Mouse (Mus musculus): ENCODE measurements around the gene Hs3st4. TPM values are rescaled to one million over a fixed set of nuclear protein-coding genes. Genes with fewer than 3 reads are reported as not detected.

Gene Hs3st4
- polyA plus RNA-seq, 1 experiment from 2014 or later, result 14.3 TPM

DNA sequence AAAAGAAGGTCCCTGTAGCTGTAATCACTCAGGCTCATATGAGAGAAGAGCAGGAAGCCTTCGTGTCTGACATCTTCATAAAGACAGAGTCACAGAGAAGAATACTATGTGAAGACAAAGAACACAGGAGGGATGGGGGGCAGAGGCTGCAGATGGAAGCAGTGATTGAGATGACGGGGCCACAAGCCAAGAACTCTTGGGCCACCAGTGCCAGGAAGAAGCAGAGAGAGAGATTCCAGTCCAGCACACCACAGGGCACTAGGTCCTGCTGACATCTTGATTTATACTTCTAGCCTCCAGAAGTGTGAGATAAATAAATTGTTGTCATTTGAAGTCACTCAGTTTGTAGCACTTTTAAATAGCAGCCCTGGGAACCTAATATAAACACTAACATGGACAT is 168.2 kb downstream of the Hs3st4 start:
- ATAC-seq (ENCODE audit: low FRiP score, low read depth), result no peak
- WGBS, result 63% methylated on average over 2 of the region's 2 CpGs

DNA sequence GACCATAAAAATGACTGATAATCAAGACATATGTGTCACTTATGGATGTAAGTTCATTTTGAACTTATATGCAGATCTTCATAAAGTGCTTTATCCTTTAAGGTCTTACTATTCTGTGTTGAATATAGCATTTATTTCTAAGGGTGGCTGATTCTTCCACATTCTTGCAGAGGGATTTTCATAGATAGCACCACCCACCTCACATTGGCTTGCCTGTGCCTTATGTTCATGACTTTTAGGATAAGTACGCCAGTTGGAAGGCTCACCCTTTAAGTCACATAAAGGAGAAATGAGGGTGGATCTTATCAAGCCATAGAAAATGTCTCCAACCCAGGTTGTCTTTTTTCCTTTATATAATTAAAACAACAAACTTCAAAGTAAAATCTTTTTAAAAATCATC is 180.6 kb downstream of the Hs3st4 start:
- no peaks in the 10 kb centered on the region for H3K4me1 ChIP-seq (replicated peaks)
- no peaks in the 10 kb centered on the region for H3K36me3 ChIP-seq
- no peaks in the 10 kb centered on the region for H3K9me3 ChIP-seq
- WGBS, result 93% methylated on average over 1 of the region's 1 CpGs
- no peak overlapping the region for H3K4me2 ChIP-seq
- no peak for ATAC-seq (ENCODE audit: low FRiP score, low read depth)
- H3K27ac ChIP-seq (replicated peaks), result no peak overlapping the region
- no peak overlapping the region for H3K4me3 ChIP-seq
- no peak overlapping the region for H3K9ac ChIP-seq
- H3K27me3 ChIP-seq, result no peaks in the 10 kb centered on the region

More for the DNA sequence above, 168.2 kb downstream of the Hs3st4 start:
- Histone ChIP-seq H3K4me2 (no peak overlapping the region), H3K9ac (no peak overlapping the region), H3K4me1 (replicated peaks) (no peaks in the 10 kb centered on the region), H3K36me3 (no peaks in the 10 kb centered on the region), H3K27me3 (no peaks in the 10 kb centered on the region), H3K27ac (replicated peaks) (no peak overlapping the region), H3K9me3 (no peaks in the 10 kb centered on the region), H3K4me3 (no peak overlapping the region)

- Histone ChIP-seq H3K36me3 (no peaks in the 10 kb centered on the region), H3K9ac (no peak overlapping the region), H3K27ac (replicated peaks) (no peak overlapping the region), H3K4me2 (no peak overlapping the region), H3K4me1 (replicated peaks) (no peaks in the 10 kb centered on the region), H3K27me3 (no peaks in the 10 kb centered on the region), H3K9me3 (no peaks in the 10 kb centered on the region), H3K4me3 (no peak overlapping the region)
- WGBS, result 56% methylated on average over 1 of the region's 1 CpGs
- no peak for ATAC-seq (ENCODE audit: low FRiP score, low read depth)
These were observed 183.6 kb downstream of the Hs3st4 start for GRCm38 (mm10) chr7:124166229-124166628.

DNA sequence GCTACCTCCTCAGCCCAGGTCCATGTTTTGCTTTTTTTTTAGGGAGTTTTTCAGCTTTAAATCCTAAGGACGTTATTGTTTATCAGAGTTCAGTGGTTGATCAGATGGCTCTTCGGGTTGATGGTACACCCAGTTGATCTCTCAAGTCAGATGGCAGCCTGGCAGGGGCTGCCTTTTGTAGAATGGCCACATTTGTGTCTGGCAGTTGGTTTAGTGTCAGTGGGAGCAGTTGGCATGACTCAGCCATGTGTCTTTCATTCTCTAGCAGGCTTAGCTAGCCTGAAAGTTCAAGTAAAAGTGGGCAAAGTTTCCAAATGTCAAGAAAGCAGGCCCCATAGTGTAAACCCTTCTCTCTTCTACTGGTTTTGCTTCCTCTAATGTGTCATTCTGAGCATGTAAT is 186.1 kb downstream of the Hs3st4 start:
- H3K4me2 ChIP-seq, result no peak overlapping the region
- no peak for ATAC-seq (ENCODE audit: low FRiP score, low read depth)
- H3K9me3 ChIP-seq, result no peaks in the 10 kb centered on the region
- no peaks in the 10 kb centered on the region for H3K36me3 ChIP-seq
- no peak overlapping the region for H3K4me3 ChIP-seq
- no peak overlapping the region for H3K9ac ChIP-seq
- no peaks in the 10 kb centered on the region for H3K27me3 ChIP-seq
- no peaks in the 10 kb centered on the region for H3K4me1 ChIP-seq (replicated peaks)
- H3K27ac ChIP-seq (replicated peaks), result no peak overlapping the region
- WGBS, result 94% methylated on average over 2 of the region's 2 CpGs

DNA sequence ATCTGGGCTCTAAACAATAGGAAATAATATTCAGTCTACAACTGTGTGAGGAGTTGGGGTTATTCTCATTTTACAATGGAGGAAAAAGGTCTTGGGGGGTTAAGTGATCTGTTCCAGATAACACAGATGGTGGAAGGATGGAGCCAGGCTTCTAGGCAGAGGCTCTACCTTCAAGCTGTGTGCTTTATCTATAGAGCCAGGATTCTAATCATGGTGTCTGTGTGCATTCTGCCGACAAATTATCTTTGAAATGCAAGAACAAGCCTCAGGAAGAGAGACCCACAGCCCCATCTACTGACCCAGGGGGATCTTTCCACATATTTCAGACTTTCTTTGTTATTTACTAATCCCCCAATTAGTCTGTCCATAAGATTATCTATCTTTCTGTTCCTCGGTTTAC is 187.3 kb downstream of the Hs3st4 start:
- H3K4me2 ChIP-seq, result no peak overlapping the region
- ATAC-seq (ENCODE audit: low FRiP score, low read depth), result no peak
- H3K4me1 ChIP-seq (replicated peaks), result no peaks in the 10 kb centered on the region
- no peaks in the 10 kb centered on the region for H3K27me3 ChIP-seq
- 87% methylated on average over 2 of the region's 2 CpGs for WGBS
- no peak overlapping the region for H3K4me3 ChIP-seq
- H3K27ac ChIP-seq (replicated peaks), result no peak overlapping the region
- H3K9ac ChIP-seq, result no peak overlapping the region
- no peaks in the 10 kb centered on the region for H3K36me3 ChIP-seq
- H3K9me3 ChIP-seq, result no peaks in the 10 kb centered on the region

DNA sequence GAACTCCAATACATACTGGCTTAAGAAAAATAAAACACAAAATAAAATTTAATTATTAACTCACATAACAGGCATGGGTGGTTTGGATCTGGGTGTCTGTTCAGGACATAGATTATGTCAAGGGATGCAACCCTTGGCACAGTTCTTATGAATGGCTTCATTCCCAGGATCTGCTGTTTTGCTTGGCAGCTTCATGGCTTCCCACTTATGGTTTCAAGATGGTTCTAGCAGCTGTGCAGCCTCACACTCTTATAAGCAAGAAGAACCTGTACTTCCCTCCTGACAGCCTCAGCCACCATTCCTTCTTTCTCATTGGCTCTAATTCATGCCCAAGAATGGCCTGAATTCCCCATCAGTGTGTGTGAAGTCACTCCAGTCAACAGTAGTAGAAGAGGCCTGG is 189.3 kb downstream of the Hs3st4 start:
- H3K4me2 ChIP-seq, result no peak overlapping the region
- no peak for ATAC-seq (ENCODE audit: low FRiP score, low read depth)
- H3K9me3 ChIP-seq, result no peaks in the 10 kb centered on the region
- no peaks in the 10 kb centered on the region for H3K27me3 ChIP-seq
- no peak overlapping the region for H3K27ac ChIP-seq (replicated peaks)
- no peaks in the 10 kb centered on the region for H3K36me3 ChIP-seq
- no peaks in the 10 kb centered on the region for H3K4me1 ChIP-seq (replicated peaks)
- H3K9ac ChIP-seq, result no peak overlapping the region
- no peak overlapping the region for H3K4me3 ChIP-seq

DNA sequence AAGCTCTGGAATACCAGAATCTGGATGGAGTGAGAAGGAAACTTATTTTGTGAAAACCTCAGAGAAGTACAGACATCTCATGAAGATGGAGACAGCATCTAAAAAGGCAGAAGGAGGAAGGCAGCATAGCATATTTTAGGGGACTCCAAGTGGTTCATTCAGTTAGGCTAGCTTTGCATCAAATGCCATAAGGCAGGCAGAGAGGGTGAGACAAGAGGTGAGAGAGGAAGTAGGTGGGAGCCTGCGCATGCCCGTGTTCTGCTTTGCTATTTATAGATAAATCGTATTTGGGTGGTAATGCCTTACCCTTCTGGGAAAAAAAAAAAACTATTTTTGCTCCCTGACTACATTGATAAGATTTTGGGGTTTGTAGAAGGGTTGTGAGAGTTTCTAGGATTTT is 198.3 kb downstream of the Hs3st4 start:
- no peaks in the 10 kb centered on the region for H3K27me3 ChIP-seq
- no peak overlapping the region for H3K4me2 ChIP-seq
- ATAC-seq (ENCODE audit: low FRiP score, low read depth), result no peak
- 99% methylated on average over 3 of the region's 3 CpGs for WGBS
- no peak overlapping the region for H3K4me3 ChIP-seq
- H3K9ac ChIP-seq, result no peak overlapping the region
- H3K36me3 ChIP-seq, result no peaks in the 10 kb centered on the region
- no peaks in the 10 kb centered on the region for H3K9me3 ChIP-seq
- H3K4me1 ChIP-seq (replicated peaks), result no peaks in the 10 kb centered on the region
- H3K27ac ChIP-seq (replicated peaks), result no peak overlapping the region

DNA sequence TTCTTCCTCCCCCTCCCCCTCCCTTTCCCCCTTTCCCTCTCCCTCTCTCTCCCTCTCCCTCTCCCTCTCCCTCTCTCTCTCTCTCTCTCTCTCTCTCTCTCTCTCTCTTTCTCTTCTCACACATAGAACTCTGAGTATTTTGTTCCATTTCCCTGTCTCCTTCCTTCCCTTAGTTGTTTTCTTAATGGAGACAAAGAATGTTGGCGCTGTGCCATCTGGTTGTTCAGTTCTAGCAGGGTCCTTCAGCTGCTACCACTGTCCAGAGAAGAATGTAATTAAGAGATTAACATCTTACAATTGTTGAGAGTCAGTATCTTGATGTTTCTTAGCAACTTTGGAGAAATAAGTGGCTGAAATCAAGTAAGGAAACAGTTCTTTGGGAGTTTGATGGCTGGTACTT is 202.0 kb downstream of the Hs3st4 start:
- no peak for ATAC-seq (ENCODE audit: low FRiP score, low read depth)
- Histone ChIP-seq H3K27me3 (no peaks in the 10 kb centered on the region), H3K4me1 (replicated peaks) (no peaks in the 10 kb centered on the region), H3K36me3 (no peaks in the 10 kb centered on the region), H3K9me3 (no peaks in the 10 kb centered on the region), H3K4me3 (no peak overlapping the region), H3K27ac (replicated peaks) (no peak overlapping the region), H3K9ac (no peak overlapping the region), H3K4me2 (no peak overlapping the region)
- WGBS, result 87% methylated on average over 1 of the region's 1 CpGs

DNA sequence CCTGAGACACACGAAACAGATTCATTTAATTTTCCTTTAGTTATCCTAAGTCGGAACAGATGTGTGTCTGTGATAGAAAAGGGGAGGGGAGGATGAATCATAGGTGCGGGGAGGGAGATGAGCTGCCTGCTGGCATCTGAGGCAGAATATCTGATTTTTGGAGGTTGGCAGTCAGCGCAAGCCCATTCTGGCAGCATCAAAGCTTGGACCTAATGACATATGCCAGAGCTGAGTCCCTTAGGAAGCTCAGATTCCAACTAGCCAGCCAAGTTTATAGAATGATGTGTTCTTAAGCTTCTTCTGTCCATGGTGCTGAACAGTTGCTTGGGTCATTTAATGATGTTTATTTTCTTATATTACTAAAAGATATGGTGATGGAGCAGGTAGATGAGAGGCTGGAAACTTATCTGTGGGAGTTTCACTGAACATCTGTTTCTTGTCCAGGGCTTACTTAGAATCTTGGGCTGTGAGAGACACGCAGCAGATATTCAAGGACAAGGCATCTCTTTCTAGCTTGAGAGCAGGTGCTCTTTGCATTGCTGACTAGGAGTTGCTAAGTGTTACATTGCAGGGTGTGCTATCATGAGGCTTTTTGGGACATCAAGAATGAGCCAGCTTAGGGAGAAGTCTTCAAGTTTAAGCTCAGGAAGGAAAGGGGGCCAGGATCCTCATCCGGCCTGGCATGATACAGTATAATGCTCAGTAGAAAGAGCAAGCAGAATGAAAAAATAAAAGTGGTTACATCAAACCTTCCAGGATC is 216.3 kb downstream of the Hs3st4 start:
- no peaks in the 10 kb centered on the region for H3K4me1 ChIP-seq (replicated peaks)
- 73% methylated on average over 6 of the region's 6 CpGs for WGBS
- no peak overlapping the region for H3K27ac ChIP-seq (replicated peaks)
- H3K4me3 ChIP-seq, result no peak overlapping the region
- H3K9me3 ChIP-seq, result no peaks in the 10 kb centered on the region
- ATAC-seq (ENCODE audit: low FRiP score, low read depth), result no peak
- no peak overlapping the region for H3K9ac ChIP-seq
- no peak overlapping the region for H3K4me2 ChIP-seq
- H3K36me3 ChIP-seq, result no peaks in the 10 kb centered on the region
- H3K27me3 ChIP-seq, result no peaks in the 10 kb centered on the region

DNA sequence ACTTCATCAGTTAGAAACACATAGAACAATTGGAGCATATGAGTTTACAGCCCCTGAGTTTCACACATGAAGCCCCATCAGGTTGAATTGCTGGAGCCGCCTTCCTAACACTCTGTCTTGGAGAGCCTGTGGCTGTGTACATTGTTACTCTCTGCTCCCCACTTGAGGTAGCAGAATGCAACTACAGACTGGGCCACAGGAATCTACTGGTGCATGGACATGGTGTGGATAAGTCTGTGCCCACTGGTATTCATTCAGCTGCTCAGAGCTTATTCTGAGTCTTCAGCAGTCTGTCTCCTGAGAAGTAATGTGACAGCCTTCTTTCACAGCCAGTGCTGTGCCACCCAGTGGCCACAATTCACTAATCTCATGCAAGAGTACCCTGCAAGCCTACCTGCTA is 234.3 kb downstream of the Hs3st4 start:
- no peak overlapping the region for H3K4me2 ChIP-seq
- no peak overlapping the region for H3K27ac ChIP-seq (replicated peaks)
- H3K27me3 ChIP-seq, result no peaks in the 10 kb centered on the region
- 0 out of 2 replicates have a peak, but pooled peaks cover 5% of the 10 kb centered on the region for H3K4me1 ChIP-seq (replicated peaks)
- WGBS, result 84% methylated on average over 1 of the region's 1 CpGs
- H3K4me3 ChIP-seq, result no peak overlapping the region
- H3K9ac ChIP-seq, result no peak overlapping the region
- ATAC-seq (ENCODE audit: low FRiP score, low read depth), result no peak
- no peaks in the 10 kb centered on the region for H3K9me3 ChIP-seq
- no peaks in the 10 kb centered on the region for H3K36me3 ChIP-seq

GRCm38 (mm10) chr7:124220556-124220955 is 237.9 kb downstream of the Hs3st4 start:
- 0 out of 2 replicates have a peak overlapping the region, but pooled peaks have one; percentile 10 for H3K27ac ChIP-seq (replicated peaks)
- H3K4me2 ChIP-seq, result no peak overlapping the region
- no peaks in the 10 kb centered on the region for H3K9me3 ChIP-seq
- H3K9ac ChIP-seq, result no peak overlapping the region
- no peaks in the 10 kb centered on the region for H3K36me3 ChIP-seq
- H3K27me3 ChIP-seq, result no peaks in the 10 kb centered on the region
- WGBS, result 64% methylated on average over 10 of the region's 10 CpGs
- no peak for ATAC-seq (ENCODE audit: low FRiP score, low read depth)
- no peak overlapping the region for H3K4me3 ChIP-seq
- 0 out of 2 replicates have a peak, but pooled peaks cover 5% of the 10 kb centered on the region for H3K4me1 ChIP-seq (replicated peaks)

- Histone ChIP-seq H3K27me3 (no peaks in the 10 kb centered on the region), H3K4me1 (replicated peaks) (peaks cover 15% of the 10 kb centered on the region), H3K27ac (replicated peaks) (no peak overlapping the region), H3K36me3 (no peaks in the 10 kb centered on the region), H3K4me2 (no peak overlapping the region), H3K9ac (no peak overlapping the region), H3K9me3 (no peaks in the 10 kb centered on the region), H3K4me3 (no peak overlapping the region)
- 83% methylated on average over 4 of the region's 4 CpGs for WGBS
- ATAC-seq (ENCODE audit: low FRiP score, low read depth), result no peak
These were observed 255.4 kb downstream of the Hs3st4 start for GRCm38 (mm10) chr7:124237896-124238670.

Data from hindbrain, embryonic 15.5 days (tissue).